Mouse (Mus musculus) hematopoietic stem cell, adult 5-6 weeks (primary cell): ENCODE data around the gene Man1c1. TPM values are rescaled to one million over a fixed set of nuclear protein-coding genes. Genes with fewer than 3 reads are reported as not detected.
A peak's percentile ranks its signal among the peaks of the same experiment; 100 is the strongest.

Experiments
- ATAC-seq, 2 experiments: fragments of 125-278 bp in 1 of 2; replicated peaks in 1 of 2; 2 replicates each; pipeline ENCODE4 v1.8.0; 2016 to 2017; ENCODE audit warnings: inconsistent platforms in 2 of 2, mild to moderate bottlenecking in 2 of 2, moderate number of reproducible peaks in 2 of 2, low read depth in 1 of 2, moderate TSS enrichment in 1 of 2; ENCODE audit not compliant: low FRiP score in 2 of 2, poor library complexity in 2 of 2, severe bottlenecking in 2 of 2, insufficient read depth in 1 of 2, low TSS enrichment in 1 of 2
- total RNA-seq: library from RNA; stranded (forward); fragments of 172-1452, 232-1000 nt; gene quantifications from 2 replicates; pipeline ENCODE4 v1.2.3, GENCODE M21; 2017

Gene Man1c1
- total RNA-seq, 1 experiment from 2014 or later = 4.4 TPM

- no peak for ATAC-seq
These were observed 29.3 kb upstream of the Man1c1 start for GRCm38 (mm10) chr4:134733371-134733770.

GRCm38 (mm10) chr4:134730106-134730505, 26.0 kb upstream of the Man1c1 start:
- no peak for ATAC-seq

GRCm38 (mm10) chr4:134725735-134726345, 21.8 kb upstream of the Man1c1 start:
- ATAC-seq = no peak

GRCm38 (mm10) chr4:134724974-134725373, 20.9 kb upstream of the Man1c1 start:
- ATAC-seq = no peak

DNA sequence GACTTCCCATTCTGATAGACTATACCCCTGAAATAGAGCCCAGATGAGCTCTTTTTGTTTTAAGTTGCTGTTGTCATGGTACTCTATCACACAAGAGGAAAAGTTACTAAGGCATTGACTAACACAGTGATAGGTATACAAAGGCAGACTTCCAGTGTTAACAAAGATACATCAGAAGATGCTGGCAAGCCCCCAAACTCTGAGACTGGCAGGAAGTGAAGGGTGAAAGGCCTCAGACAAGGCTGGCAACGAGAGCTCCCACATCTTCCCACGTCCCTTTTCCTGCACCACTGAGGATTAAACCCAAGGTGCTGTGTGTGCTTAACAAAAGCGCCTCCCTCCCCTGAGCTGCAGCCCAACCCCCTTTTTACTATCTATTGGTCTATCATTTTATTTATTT, 19.2 kb upstream of the Man1c1 start:
- no peak for ATAC-seq

DNA sequence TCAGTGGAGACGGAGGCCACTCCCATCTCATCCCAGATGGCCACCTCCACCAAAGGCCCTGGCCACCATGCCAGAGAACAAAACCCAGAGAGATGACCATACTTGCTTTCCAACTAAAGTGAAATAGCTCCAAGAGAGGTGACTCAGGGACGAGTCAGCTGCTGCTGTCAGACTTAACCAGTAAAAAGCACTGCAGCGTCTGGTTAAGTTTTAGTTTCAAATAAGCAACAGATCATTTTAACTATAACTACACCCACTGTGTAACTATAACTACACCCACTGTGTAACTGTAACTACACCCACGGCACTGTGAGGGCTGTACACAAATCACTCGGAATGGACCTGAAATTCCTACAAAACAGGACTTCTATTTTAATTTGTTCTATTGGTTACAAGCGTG, 17.0 kb upstream of the Man1c1 start:
- ATAC-seq = no peak

DNA sequence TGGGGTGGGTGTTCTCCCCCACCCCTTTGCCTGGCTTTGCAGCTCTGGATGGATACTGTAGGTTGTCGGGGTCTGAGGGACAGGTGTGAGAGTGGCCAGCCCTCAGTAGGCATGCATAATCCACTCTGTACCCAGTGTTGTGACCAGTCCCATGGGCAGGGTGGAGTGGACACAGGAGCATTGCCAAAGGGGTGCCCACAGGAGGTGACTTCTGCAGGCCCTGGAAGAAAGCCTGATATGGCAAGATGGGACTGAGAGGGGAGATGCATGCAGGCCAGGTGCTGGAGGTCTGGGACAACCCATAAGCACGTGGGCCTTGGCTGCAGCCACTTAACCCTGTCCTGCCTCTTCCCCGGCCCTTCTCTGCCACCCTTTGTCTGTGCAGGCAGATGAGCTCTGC, 16.3 kb upstream of the Man1c1 start:
- no peak for ATAC-seq

DNA sequence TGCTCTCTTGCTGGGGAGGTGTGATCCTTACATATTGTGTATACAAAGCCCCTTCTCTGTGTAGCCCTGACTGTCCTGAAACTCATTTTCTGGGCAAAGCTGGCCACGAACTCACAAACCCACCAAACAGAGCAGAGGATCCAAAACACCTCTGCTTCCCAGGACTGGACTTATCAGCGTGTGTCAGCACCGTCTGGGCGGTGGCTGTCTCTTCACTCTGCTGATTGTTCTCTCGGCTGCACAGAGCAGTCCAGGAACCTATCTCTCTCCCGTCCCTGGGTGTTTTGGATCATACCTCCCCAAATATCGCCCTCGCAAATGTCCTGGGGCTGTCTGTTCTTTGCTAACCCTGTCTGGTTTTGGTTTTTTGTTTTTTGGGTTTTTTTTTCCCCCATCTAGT, 15.4 kb upstream of the Man1c1 start:
- no peak for ATAC-seq

- peak; percentile 89 to 92 for ATAC-seq
These were observed 9.8 kb upstream of the Man1c1 start for GRCm38 (mm10) chr4:134713937-134714336.

DNA sequence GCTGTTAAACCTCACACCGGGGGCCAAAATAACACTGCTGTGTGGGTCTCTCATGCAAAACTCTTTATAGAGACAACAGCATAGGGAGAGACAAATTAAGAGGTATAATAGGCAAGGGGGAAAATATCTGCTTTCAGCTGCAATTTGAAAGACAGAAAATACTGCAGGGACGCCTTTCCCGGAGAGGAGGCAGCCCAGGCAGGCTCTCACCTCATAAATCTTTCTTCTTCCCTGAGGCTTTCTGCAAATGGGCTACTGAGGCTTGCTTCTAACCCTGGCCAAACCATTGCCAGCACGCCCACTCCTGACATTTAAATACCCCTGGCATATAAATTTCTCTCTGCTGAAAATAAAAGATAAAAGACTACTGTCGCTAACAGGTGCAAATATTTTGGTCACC, 1.2 kb upstream of the Man1c1 start:
- ATAC-seq = no peak

DNA sequence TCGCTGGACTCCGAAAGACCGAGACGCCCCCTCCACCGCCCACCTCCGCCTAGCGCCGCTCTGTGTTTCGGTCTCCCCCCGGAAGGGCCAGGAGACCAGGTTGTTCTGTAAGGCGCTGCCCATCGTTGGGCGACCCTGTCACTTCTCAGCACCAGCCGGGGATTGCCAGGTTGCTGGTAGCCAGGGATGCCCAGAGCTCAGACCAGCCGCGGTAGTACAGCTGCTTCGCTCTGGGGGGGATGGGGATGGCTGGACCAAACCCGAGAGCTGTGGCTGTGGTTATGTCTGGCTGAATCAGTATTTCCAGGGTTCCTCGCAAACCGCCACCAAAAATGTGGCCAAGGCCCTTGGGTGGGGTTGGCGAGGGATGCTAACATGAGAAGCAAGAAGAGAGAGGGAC, 500 bp upstream of the Man1c1 start:
- no peak; a peak in 1 of 4 replicates for ATAC-seq

DNA sequence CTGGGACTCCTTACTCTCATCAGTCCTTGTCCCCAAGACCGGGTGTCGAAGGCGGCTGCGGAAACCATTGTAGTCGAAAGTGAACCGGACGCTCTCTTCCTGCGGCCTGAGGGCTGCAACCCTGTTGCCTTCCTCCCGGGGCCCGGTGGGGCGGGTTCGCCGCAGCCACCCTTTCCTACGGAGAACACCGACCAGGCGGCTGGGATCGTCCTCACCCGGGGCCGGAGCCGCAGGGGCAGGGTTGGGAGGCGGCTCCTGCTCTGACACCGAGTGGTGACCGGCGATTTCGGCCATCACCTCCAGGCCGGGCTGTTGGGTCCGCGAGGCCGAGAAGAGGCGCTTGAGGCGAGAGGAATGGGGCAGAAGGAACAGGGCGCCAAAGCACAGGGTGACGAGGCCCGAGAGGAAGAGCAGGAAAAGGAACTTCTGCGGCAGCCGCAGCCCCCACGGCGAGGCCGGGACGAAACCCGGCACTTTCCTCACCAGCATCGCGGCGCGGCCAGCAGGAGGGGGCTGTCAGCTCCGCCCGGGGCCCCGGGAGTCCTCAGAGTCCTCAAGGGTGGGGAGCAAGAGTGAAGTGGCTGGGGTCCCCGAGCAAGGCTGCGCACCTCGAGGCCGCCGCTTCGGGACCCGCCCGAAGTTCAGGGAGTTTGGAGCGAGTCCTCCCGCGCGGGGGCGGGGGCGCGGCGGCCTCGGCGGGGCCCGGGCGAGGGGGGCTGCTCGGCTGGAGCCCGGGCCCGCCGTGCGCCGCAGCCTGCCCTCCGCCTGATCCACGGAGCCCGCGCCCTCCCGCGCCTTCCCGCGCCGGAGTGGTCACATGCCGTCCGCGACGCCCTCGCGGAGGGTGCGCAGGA, 882 bp downstream of the Man1c1 start:
- ATAC-seq = no peak

DNA sequence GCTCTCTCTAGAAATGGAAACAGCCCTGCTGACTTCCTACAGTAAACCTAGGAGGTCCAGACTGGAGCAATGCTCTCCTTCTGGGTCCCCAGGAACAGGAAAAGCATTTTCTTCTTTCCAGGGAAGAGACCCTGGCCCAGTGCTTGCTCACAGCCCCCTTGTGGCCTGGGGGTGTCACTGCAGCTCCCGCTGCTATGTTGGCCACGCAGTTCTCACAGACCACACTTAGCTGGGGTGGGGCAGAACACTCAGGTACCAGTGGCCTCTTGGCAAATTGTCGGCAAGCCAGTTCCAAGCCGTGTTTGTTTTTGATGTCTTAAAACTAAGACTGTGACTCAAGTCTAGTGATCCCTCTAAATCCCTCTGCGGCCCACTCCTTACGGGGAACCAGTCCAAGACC, 2.2 kb downstream of the Man1c1 start:
- ATAC-seq = peak; percentile 55 to 60

DNA sequence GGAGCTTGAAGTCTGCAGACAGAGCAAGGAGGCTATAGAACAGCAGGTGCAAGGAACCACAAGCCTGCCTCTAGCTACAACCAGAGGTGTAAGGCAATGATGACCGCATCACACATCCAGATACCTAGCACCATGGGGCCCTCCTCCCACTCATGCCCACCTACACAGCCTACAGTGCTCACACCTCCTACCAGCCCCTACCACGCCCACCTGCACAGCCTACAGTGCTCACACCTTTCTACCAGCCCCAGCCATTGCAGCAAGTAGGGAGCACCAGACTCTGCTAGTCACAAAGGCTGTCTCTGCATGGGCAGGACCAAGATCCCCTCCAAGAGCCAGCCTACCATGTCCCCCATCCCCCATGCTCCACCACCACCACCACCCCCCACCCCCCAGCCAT, 3.2 kb downstream of the Man1c1 start:
- ATAC-seq = no peak

DNA sequence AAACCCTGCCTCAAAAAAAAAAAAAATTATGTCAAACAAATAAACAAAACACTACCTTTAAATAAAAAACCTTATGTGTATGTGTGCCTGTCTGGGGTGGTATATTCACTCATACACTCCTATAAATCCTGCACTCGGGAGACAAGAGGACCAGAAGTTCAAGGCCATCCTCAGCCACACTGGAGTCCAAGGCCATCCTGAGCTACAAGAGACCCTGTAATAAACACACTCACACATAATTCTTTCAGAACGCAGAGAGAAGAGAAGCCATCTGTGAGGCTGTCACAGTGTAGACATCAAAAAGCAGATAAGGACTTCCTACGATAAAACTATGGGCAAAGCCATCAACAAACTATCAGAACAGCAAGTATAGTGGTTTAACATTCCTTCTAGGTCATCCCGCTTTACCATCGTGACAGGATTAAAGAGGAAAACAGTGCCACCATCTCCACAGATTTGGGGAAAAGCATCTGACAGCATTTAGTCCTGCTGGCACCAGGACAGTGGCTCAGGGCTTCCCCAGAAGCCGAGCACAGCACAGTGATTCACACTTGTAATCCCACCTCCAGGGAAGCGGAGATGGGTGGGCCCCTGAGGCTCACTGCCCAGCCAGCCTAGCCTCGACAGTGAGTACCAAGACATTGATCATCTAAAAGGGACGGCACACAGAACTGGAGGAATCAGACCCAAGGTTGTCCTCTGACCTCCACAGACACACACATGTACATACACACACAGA, 10.7 kb downstream of the Man1c1 start:
- no peak for ATAC-seq

DNA sequence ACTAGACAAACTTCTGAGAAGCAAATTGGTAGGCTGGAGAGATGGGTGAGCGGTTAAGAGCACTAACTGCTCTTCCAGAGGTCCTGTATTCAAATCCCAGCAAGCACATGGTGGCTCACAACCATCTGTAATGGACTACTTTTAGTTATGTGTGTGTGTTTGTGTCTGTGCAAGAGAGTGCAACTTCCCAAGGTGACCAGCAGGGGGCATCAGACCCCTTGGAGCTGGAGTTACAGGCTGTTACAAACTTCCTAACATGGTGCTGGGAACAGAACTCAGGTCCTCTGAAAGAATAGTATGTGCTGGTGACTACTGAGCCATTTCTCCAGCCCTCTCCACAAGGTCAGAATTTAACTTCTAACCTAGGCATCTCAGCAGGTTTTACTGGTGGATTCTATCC, 11.7 kb downstream of the Man1c1 start:
- no peak for ATAC-seq

- ATAC-seq = no peak
These were observed 17.9 kb downstream of the Man1c1 start for GRCm38 (mm10) chr4:134686022-134686661.
